Comparison of ENCODE assay signal across 13 mouse cellular contexts in the genomic region with DNA sequence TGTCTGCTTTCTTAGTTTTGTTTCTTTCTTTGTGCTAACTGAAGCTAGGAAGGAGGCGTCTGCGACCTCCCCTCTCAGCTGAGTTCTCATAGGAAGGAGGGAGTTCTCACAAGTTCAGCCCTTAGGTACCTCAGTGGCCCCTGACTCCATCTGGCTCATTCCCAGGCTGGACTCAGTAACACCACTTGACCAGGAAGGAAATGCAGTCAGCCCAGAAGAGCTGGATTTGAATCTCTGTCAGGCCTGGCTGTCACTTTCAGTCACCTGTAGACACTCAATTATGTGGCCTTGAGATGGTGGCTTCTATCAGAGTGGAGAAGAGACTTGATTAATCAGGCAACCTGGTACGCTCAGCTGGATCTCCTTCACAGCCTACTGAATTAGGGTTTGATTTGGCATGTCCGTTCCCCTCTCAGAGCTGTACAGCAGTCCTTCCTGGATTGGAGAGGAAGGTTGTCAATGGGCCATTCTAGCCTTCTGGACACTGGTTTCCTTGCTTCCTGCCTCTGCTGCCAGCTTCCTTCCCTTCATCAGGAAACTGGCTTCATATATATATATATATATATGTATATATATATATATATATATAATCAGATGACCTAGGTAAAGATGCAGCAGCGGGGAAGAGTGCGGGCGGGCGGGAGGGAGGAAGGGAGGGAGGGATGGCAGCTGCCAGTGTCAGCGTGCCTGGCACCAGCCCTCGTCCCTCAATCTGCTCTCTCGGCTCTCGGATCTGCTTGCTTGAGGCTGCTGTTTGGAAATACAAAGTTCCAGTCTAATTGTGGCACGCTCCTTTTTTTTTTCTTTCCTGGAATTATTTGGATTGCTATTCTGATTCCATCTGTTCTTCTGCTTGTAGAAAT. TPM values are rescaled to one million over a fixed set of nuclear protein-coding genes. Genes with fewer than 3 reads are reported as not detected.
DNase-seq lines count a peak whose midpoint lies in the region; ATAC-seq and TF ChIP-seq lines count a peak whose summit lies in the region.
"Had no signal": no experiment of that assay in that cellular context is flagged by ENCODE, and none has a peak within 500 bp of the region (broad histone marks: within the 10 kb centered on the region; RNA-seq: fewer than 3 reads in every experiment).

No protein-coding gene starts in this region.

- no peak overlapping the region for H3K27ac ChIP-seq in lung, postnatal 0 days (ENCODE audit: low read length)
- H3K27ac ChIP-seq in forebrain, postnatal 0 days (ENCODE audit: low read depth, low read length), result peak overlapping the region; percentile 67; the same call in 1 of the 2 replicates
- H3K27ac ChIP-seq: heart, adult 2 months; neural tube, embryonic 12.5 days had no signal

- H3K36me3 ChIP-seq in lung, postnatal 0 days (ENCODE audit: insufficient read depth, low read length), result no peaks in the 10 kb centered on the region
- H3K36me3 ChIP-seq in forebrain, postnatal 0 days (ENCODE audit: insufficient read depth), result no peaks in the 10 kb centered on the region
- H3K36me3 ChIP-seq: neural tube, embryonic 12.5 days had no signal

- no peak for ATAC-seq in lung, postnatal 0 days
- peak; percentile 83 for ATAC-seq in forebrain, postnatal 0 days
- ATAC-seq: liver, postnatal 0 days had no signal

- intact Hi-C loops in gastrocnemius, postnatal 14 days (cut with DNase I; ENCODE audit: low total_unique reads), result no loop called here

- no peak overlapping the region for H3K9ac ChIP-seq in lung, postnatal 0 days (replicated peaks; ENCODE audit: low read depth)
- H3K9ac ChIP-seq in forebrain, postnatal 0 days, result no peak overlapping the region; the same call in 1 of the 2 replicates
- H3K9ac ChIP-seq: liver, postnatal 0 days; neural tube, embryonic 12.5 days had no signal

- no peak overlapping the region for H3K4me2 ChIP-seq in lung, postnatal 0 days (replicated peaks; ENCODE audit: low read depth, low read length)
- H3K4me2 ChIP-seq in forebrain, postnatal 0 days (ENCODE audit: low read depth), result no peak overlapping the region
- H3K4me2 ChIP-seq: neural tube, embryonic 12.5 days had no signal

- DNase-seq in gastrocnemius, postnatal 14 days, result peak; percentile 21
- no peak for DNase-seq in gastrocnemius, adult 8-10 months (ENCODE audit: low spot score in 2 of 2)
- peak; percentile 30 for DNase-seq in lung, postnatal 0 days (ENCODE audit: low spot score)
- DNase-seq in lung, postnatal 10 days, result no peak
- peak; percentile 83 for DNase-seq in cerebellum, adult 11-12 months
- DNase-seq in forebrain, postnatal 0 days, result peak; percentile 60
- no peak for DNase-seq in spleen, adult 12 weeks (ENCODE audit: low spot score)
- no peak for DNase-seq in adrenal gland, postnatal 36 days
- DNase-seq: heart, adult 2 months; heart, postnatal 36 days; liver, postnatal 0 days had no signal

- H3K9me3 ChIP-seq in lung, postnatal 0 days (ENCODE audit: low read length), result no peaks in the 10 kb centered on the region
- no peaks in the 10 kb centered on the region for H3K9me3 ChIP-seq in forebrain, postnatal 0 days (ENCODE audit: low read length)
- H3K9me3 ChIP-seq: neural tube, embryonic 12.5 days had no signal

- no peaks in the 10 kb centered on the region for H3K27me3 ChIP-seq in lung, postnatal 0 days (replicated peaks; ENCODE audit: insufficient read depth, low read length)
- no peaks in the 10 kb centered on the region for H3K27me3 ChIP-seq in forebrain, postnatal 0 days (ENCODE audit: insufficient read depth, low read length)
- H3K27me3 ChIP-seq: neural tube, embryonic 12.5 days had no signal

- no peak for TF ChIP-seq EP300 in lung, postnatal 0 days (IDR thresholded peaks at IDR 0.05)

- no peak for TF ChIP-seq CTCF in lung, postnatal 0 days (IDR thresholded peaks at IDR 0.05)
- no peak for TF ChIP-seq CTCF in forebrain, postnatal 0 days (IDR thresholded peaks at IDR 0.05; ENCODE audit: low read depth)

- H3K4me3 ChIP-seq in lung, postnatal 0 days (ENCODE audit: low read depth, low read length), result no peak overlapping the region
- H3K4me3 ChIP-seq in forebrain, postnatal 0 days (ENCODE audit: low read depth, low read length), result no peak overlapping the region
- H3K4me3 ChIP-seq: heart, adult 2 months; neural tube, embryonic 12.5 days had no signal

- 68% methylated on average over 13 of the region's 13 CpGs for WGBS in lung, postnatal 0 days
- 49% methylated on average over 13 of the region's 13 CpGs for WGBS in forebrain, postnatal 0 days

- no peaks in the 10 kb centered on the region for H3K4me1 ChIP-seq in lung, postnatal 0 days (ENCODE audit: insufficient read depth, low read depth, low read length)
- peaks cover 4% of the 10 kb centered on the region for H3K4me1 ChIP-seq in forebrain, postnatal 0 days (ENCODE audit: insufficient read depth)

RNA-seq across cellular contexts. Expression of gene Ppm1l, which starts 45.1 kb away (rescaled TPM):
- 10 to 100 TPM; 33.8 to 34.5 TPM for total RNA-seq in gastrocnemius, postnatal 14 days (2021)
- 100 to 1,000 TPM; 102 to 132 (median 111) TPM for total RNA-seq in gastrocnemius, adult 8-10 months (2022)
- 5.8 and 8.9 TPM in 2 replicates for polyA plus RNA-seq in lung, postnatal 0 days (2015; fragmentation: Nextera tagmentation; extraction: Ambion mirVana)
- total RNA-seq in forebrain, postnatal 0 days (2014; rRNA removed), result 21.6 and 27.6 TPM in 2 replicates
- 13.2 and 19.2 TPM in 2 replicates for polyA plus RNA-seq in forebrain, postnatal 0 days (2015; fragmentation: Nextera tagmentation; extraction: Ambion mirVana)
- 10 to 100 TPM; 13.5 to 15.9 TPM for total RNA-seq in adrenal gland, postnatal 36 days (2021)
- total RNA-seq: MEL had no signal

Comparison
In these comparisons a context has a peak if more than half of its experiments do, and no peak if none do; other contexts are left out.
1. DNase-seq: peak in gastrocnemius, postnatal 14 days (single experiment), lung, postnatal 0 days (single experiment), cerebellum, adult 11-12 months (single experiment) and forebrain, postnatal 0 days (single experiment); none in gastrocnemius, adult 8-10 months (0 of 2), lung, postnatal 10 days (single experiment), spleen, adult 12 weeks (single experiment) and adrenal gland, postnatal 36 days (0 of 2).